Mouse (Mus musculus) brain, adult 2 months (tissue): ENCODE measurements at regions not wholly inside any gene's neighbourhood (a gene's known extent, or its start where the extent isn't known, plus 50 kb on each side); places are given as distances from the start of the nearest gene placed in this dataset.
A peak's percentile ranks its signal among the peaks of the same experiment; 100 is the strongest.

Source experiments
- DNase-seq: peaks from one replicate; pipeline ENCODE4 v3.0.0; 2011; ENCODE audit warnings: low read depth, low spot score

- DNase-seq = no peak
Measured at GRCm38 (mm10) chr7:110679916-110680315, 52.5 kb downstream of the Adm start.

- DNase-seq = no peak
Measured at GRCm38 (mm10) chr7:110682911-110683310, 55.5 kb downstream of the Adm start.

GRCm38 (mm10) chr7:110688884-110689681 lies 61.6 kb downstream of the Adm start:
- peak; percentile 13 for DNase-seq

GRCm38 (mm10) chr7:110690241-110690640 lies 62.8 kb downstream of the Adm start:
- DNase-seq = no peak

GRCm38 (mm10) chr7:110690856-110691255 lies 63.4 kb downstream of the Adm start:
- no peak for DNase-seq

GRCm38 (mm10) chr7:110694262-110694661 lies 66.8 kb downstream of the Adm start:
- no peak for DNase-seq

- DNase-seq = no peak
Measured at GRCm38 (mm10) chr7:110695729-110696128, 68.3 kb downstream of the Adm start.

GRCm38 (mm10) chr7:110698211-110699153 lies 69.5 kb upstream of the Ampd3 start:
- DNase-seq = peak; percentile 58

GRCm38 (mm10) chr7:110699596-110699995 lies 68.4 kb upstream of the Ampd3 start:
- no peak for DNase-seq

- peak; percentile 39 for DNase-seq
Measured at GRCm38 (mm10) chr7:110701681-110702413, 66.2 kb upstream of the Ampd3 start.

GRCm38 (mm10) chr7:110702414-110702783 lies 65.6 kb upstream of the Ampd3 start:
- peak; percentile 69 for DNase-seq

GRCm38 (mm10) chr7:110705311-110706000 lies 62.5 kb upstream of the Ampd3 start:
- DNase-seq = no peak

GRCm38 (mm10) chr7:110706001-110706695 lies 61.9 kb upstream of the Ampd3 start:
- no peak for DNase-seq

- DNase-seq = peak; percentile 27
Measured at GRCm38 (mm10) chr7:110706696-110707087, 61.3 kb upstream of the Ampd3 start.

GRCm38 (mm10) chr7:110708116-110708515 lies 59.9 kb upstream of the Ampd3 start:
- no peak for DNase-seq

GRCm38 (mm10) chr7:110708781-110709180 lies 59.2 kb upstream of the Ampd3 start:
- DNase-seq = no peak

GRCm38 (mm10) chr7:110709606-110710005 lies 58.4 kb upstream of the Ampd3 start:
- DNase-seq = no peak

- DNase-seq = no peak
Measured at GRCm38 (mm10) chr7:110710256-110710962, 57.6 kb upstream of the Ampd3 start.

GRCm38 (mm10) chr7:110713661-110714060 lies 54.3 kb upstream of the Ampd3 start:
- no peak for DNase-seq

GRCm38 (mm10) chr7:110715110-110715509 lies 52.9 kb upstream of the Ampd3 start:
- DNase-seq = peak; percentile 51
